ENCODE assay signal across 8 mouse cellular contexts in genomic region chr3:27938381-27939323, GRCm38 (mm10). TPM values are rescaled to one million over a fixed set of nuclear protein-coding genes. Genes with fewer than 3 reads are reported as not detected.
DNase-seq lines count a peak whose midpoint lies in the region; ATAC-seq and TF ChIP-seq lines count a peak whose summit lies in the region.

Gene Pld1 (plus strand): TSS chr3:27938695.

- peak within 1 kb of the TSS; percentile 54 for H3K4me3 ChIP-seq in erythroblast, embryonic 14.5 days (replicated peaks)
- H3K4me3 ChIP-seq in embryonic facial prominence, embryonic 14.5 days (ENCODE audit: low read depth, low read length): peak within 1 kb of the TSS; percentile 64
- peak within 1 kb of the TSS; percentile 72 for H3K4me3 ChIP-seq in heart, adult 2 months
- H3K4me3 ChIP-seq in limb, embryonic 12.5 days (replicated peaks): peak within 1 kb of the TSS; percentile 63
- peak within 1 kb of the TSS; percentile 53 for H3K4me3 ChIP-seq in midbrain, embryonic 12.5 days
- peak within 1 kb of the TSS; percentile 85 for H3K4me3 ChIP-seq in small intestine, adult 2 months (ENCODE audit: low read depth, low read length)

- H3K27ac ChIP-seq in embryonic facial prominence, embryonic 14.5 days (replicated peaks; ENCODE audit: low read depth, low read length): peak within 1 kb of the TSS; percentile 77; the same call in 1 of the 2 replicates
- peak within 1 kb of the TSS; percentile 91 for H3K27ac ChIP-seq in heart, adult 2 months
- peak within 1 kb of the TSS; percentile 69 for H3K27ac ChIP-seq in limb, embryonic 12.5 days
- H3K27ac ChIP-seq in midbrain, embryonic 12.5 days (replicated peaks): no peak within 1 kb of the TSS
- H3K27ac ChIP-seq in small intestine, adult 2 months (ENCODE audit: insufficient read depth, low read depth, low read length): peak within 1 kb of the TSS; percentile 86

- intact Hi-C loops in heart, adult 2 months (cut with DNase I): loop anchor here (2.0 to 5.0 kb wide), 3 partner anchors 44 to 228 kb away; partner anchors contain the start of gene Fndc3b

- DNase-seq in embryonic facial prominence, embryonic 14.5 days (ENCODE audit: low spot score): peak; percentile 85
- peak; percentile 89 to 91 for DNase-seq in heart, adult 2 months
- peak; percentile 78 to 82 for DNase-seq in kidney, adult 8-10 months

- peaks cover 5% of the 10 kb centered on the region for H3K4me1 ChIP-seq in erythroblast, embryonic 14.5 days (ENCODE audit: control insufficient read depth)
- H3K4me1 ChIP-seq in embryonic facial prominence, embryonic 14.5 days (ENCODE audit: control insufficient read depth, insufficient read depth, low read length): peaks cover 30% of the 10 kb centered on the region
- H3K4me1 ChIP-seq in heart, adult 2 months (ENCODE audit: control insufficient read depth, insufficient read depth, low read length): peaks cover 9% of the 10 kb centered on the region
- peaks cover 26% of the 10 kb centered on the region for H3K4me1 ChIP-seq in limb, embryonic 12.5 days (replicated peaks)
- peaks cover 16% of the 10 kb centered on the region for H3K4me1 ChIP-seq in midbrain, embryonic 12.5 days
- 0 out of 2 replicates have a peak, but pooled peaks cover 2% of the 10 kb centered on the region for H3K4me1 ChIP-seq in small intestine, adult 2 months (ENCODE audit: control insufficient read depth, insufficient read depth, insufficient read length, low read length)

- no peaks in the 10 kb centered on the region for H3K36me3 ChIP-seq in erythroblast, embryonic 14.5 days (ENCODE audit: control insufficient read depth)
- H3K36me3 ChIP-seq in embryonic facial prominence, embryonic 14.5 days (ENCODE audit: control insufficient read depth, insufficient read depth, low read length): no peaks in the 10 kb centered on the region
- no peaks in the 10 kb centered on the region; the same call in 1 of the 2 replicates for H3K36me3 ChIP-seq in heart, adult 2 months (ENCODE audit: control insufficient read depth, insufficient read depth, low read length)
- no peaks in the 10 kb centered on the region for H3K36me3 ChIP-seq in limb, embryonic 12.5 days
- no peaks in the 10 kb centered on the region for H3K36me3 ChIP-seq in midbrain, embryonic 12.5 days
- no peaks in the 10 kb centered on the region for H3K36me3 ChIP-seq in small intestine, adult 2 months (ENCODE audit: control insufficient read depth, insufficient read depth, low read length)

- peak; percentile 76; the same call in 1 of the 2 replicates for TF ChIP-seq EP300 in heart, adult 2 months (IDR thresholded peaks at IDR 0.05; ENCODE audit: insufficient read depth, low read depth, low read length)

- peak; percentile 75 for TF ChIP-seq POLR2A in heart, adult 2 months (IDR thresholded peaks at IDR 0.05; ENCODE audit: insufficient read depth, low read depth, low read length)
- peak; percentile 55 for TF ChIP-seq POLR2A in small intestine, adult 2 months (IDR thresholded peaks at IDR 0.05; ENCODE audit: low read depth, low read length)

- H3K4me2 ChIP-seq in embryonic facial prominence, embryonic 14.5 days (ENCODE audit: low read depth, low read length): peak within 1 kb of the TSS; percentile 97
- peak within 1 kb of the TSS; percentile 97 for H3K4me2 ChIP-seq in limb, embryonic 12.5 days
- peak within 1 kb of the TSS; percentile 93 for H3K4me2 ChIP-seq in midbrain, embryonic 12.5 days (replicated peaks)

- H3K79me2 ChIP-seq in heart, adult 2 months (replicated peaks; ENCODE audit: control insufficient read depth, insufficient read depth, low read length): no peaks in the 10 kb centered on the region

- H3K27me3 ChIP-seq in erythroblast, embryonic 14.5 days (ENCODE audit: control insufficient read depth): peaks cover 25% of the 10 kb centered on the region
- H3K27me3 ChIP-seq in embryonic facial prominence, embryonic 14.5 days (replicated peaks; ENCODE audit: control insufficient read depth, insufficient read depth, low read length): no peaks in the 10 kb centered on the region
- H3K27me3 ChIP-seq in heart, adult 2 months (ENCODE audit: control insufficient read depth, insufficient read depth, low read length): no peaks in the 10 kb centered on the region
- 0 out of 2 replicates have a peak, but pooled peaks cover 4% of the 10 kb centered on the region for H3K27me3 ChIP-seq in limb, embryonic 12.5 days
- H3K27me3 ChIP-seq in midbrain, embryonic 12.5 days: peaks cover 20% of the 10 kb centered on the region
- no peaks in the 10 kb centered on the region for H3K27me3 ChIP-seq in small intestine, adult 2 months (ENCODE audit: control insufficient read depth, insufficient read depth, low read length)

- no peaks in the 10 kb centered on the region for H3K9me3 ChIP-seq in erythroblast, embryonic 14.5 days (ENCODE audit: control insufficient read depth, low read length)
- H3K9me3 ChIP-seq in embryonic facial prominence, embryonic 14.5 days (ENCODE audit: control insufficient read depth, low read length): no peaks in the 10 kb centered on the region
- no peaks in the 10 kb centered on the region for H3K9me3 ChIP-seq in limb, embryonic 12.5 days
- H3K9me3 ChIP-seq in midbrain, embryonic 12.5 days: no peaks in the 10 kb centered on the region

- WGBS in embryonic facial prominence, embryonic 14.5 days: 0% methylated on average over 34 of the region's 68 CpGs
- WGBS in heart, adult 2 months: under 1% methylated on average over 68 of the region's 68 CpGs
- under 1% methylated on average over 68 of the region's 68 CpGs for WGBS in limb, embryonic 12.5 days
- under 1% methylated on average over 67 of the region's 68 CpGs for WGBS in midbrain, embryonic 12.5 days
- WGBS in small intestine, adult 2 months: 1% methylated on average over 68 of the region's 68 CpGs

- peak within 1 kb of the TSS; percentile 71 for H3K9ac ChIP-seq in embryonic facial prominence, embryonic 14.5 days (ENCODE audit: low read depth, low read length)
- H3K9ac ChIP-seq in heart, adult 2 months (ENCODE audit: low read depth, low read length): peak within 1 kb of the TSS; percentile 77
- peak within 1 kb of the TSS; percentile 64 for H3K9ac ChIP-seq in limb, embryonic 12.5 days (replicated peaks)
- H3K9ac ChIP-seq in midbrain, embryonic 12.5 days (replicated peaks): peak within 1 kb of the TSS; percentile 59

- no peak; the same call in 1 of the 2 replicates for ATAC-seq in erythroblast, adult 5-6 weeks (replicated peaks; ENCODE audit: low FRiP score, poor library complexity, severe bottlenecking)
- peak; percentile 91 for ATAC-seq in embryonic facial prominence, embryonic 14.5 days (ENCODE audit: low read depth)
- peak; percentile 88 for ATAC-seq in limb, embryonic 12.5 days (ENCODE audit: insufficient number of reproducible peaks, insufficient read depth, low FRiP score, low TSS enrichment, low read depth)
- ATAC-seq in midbrain, embryonic 12.5 days (ENCODE audit: low FRiP score, low read depth): peak; percentile 88

- TF ChIP-seq CTCF in heart, adult 2 months (IDR thresholded peaks at IDR 0.05): no peak
- no peak for TF ChIP-seq CTCF in small intestine, adult 2 months (IDR thresholded peaks at IDR 0.05; ENCODE audit: extremely low read depth, insufficient read length, insufficient replicate concordance, low read depth, low read length)

RNA-seq across cellular contexts. Expression of gene Pld1, which starts in this region (rescaled TPM):
- not detected in 2 replicates for polyA plus RNA-seq in erythroblast, embryonic 14.5 days (2012)
- total RNA-seq in erythroblast, adult 5-6 weeks (2015; ENCODE audit: low replicate concordance): 12.7 and 16.7 TPM in 2 replicates
- total RNA-seq in erythroblast, adult 5-6 weeks (2017; ENCODE audit: low replicate concordance): 2.2 and 3.2 TPM in 2 replicates
- 7.7 and 8.6 TPM in 2 replicates for polyA plus RNA-seq in embryonic facial prominence, embryonic 14.5 days (2014; fragmentation: Nextera tagmentation; extraction: Ambion mirVana)
- 10 to 100 TPM; 11.4 to 11.8 TPM for total RNA-seq in heart, adult 2 months (2021)
- polyA plus RNA-seq in heart, adult 2 months (2012; rRNA removed): 4.0 and 6.0 TPM in 2 replicates
- 2.6 and 2.8 TPM in 2 replicates for polyA plus RNA-seq in limb, embryonic 12.5 days (2016; fragmentation: Nextera tagmentation; extraction: Ambion mirVana)
- polyA plus RNA-seq in midbrain, embryonic 12.5 days (2016; fragmentation: Nextera tagmentation; extraction: Ambion mirVana): 4.9 and 5.9 TPM in 2 replicates
- 5.4 and 14.9 TPM in 2 replicates for polyA plus RNA-seq in small intestine, adult 2 months (2012; rRNA removed)
